Mouse (Mus musculus) megakaryocyte, embryonic 14.5 days (primary cell): ENCODE results near the gene Ptprg.

Source experiments
- FLI1 ChIP-seq: IDR thresholded peaks from 2 replicates; pipeline ENCODE4 v1.6.1; 2012; ENCODE audit warnings: low read length, inconsistent platforms, mixed read lengths
- GATA1 ChIP-seq: IDR thresholded peaks from 3 replicates; pipeline ENCODE4 v1.6.1; 2012; ENCODE audit warnings: mixed read lengths, low read length, inconsistent platforms, borderline replicate concordance

DNA sequence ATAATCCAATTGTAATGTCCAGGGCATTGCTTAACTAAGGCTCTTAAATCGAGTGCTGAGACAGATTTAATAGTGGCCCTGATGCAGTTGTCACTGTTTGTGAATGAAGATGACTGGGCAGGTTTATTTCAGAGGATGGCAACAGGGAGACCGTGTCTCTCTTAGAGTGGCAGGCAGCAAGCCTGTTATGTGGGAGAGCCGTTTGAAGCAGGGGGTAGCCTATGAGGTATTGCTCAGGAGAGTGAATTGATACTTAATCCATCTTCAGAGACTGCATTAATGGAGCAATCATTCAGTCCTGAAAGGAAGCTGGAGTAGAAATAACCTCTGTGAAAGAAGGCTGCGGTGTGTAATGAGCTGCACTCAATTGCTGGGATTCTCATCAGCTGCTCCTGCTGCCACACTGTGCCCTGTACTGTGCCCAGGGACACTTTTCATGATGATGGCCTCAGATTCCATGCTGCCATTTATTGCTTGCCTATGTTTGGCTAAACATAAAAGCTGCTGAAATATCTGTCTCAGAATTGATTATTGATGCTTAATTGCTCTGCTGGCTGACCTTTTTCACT, 526.6 kb downstream of the Ptprg start:
- no peak for TF ChIP-seq GATA1
- TF ChIP-seq FLI1, result no peak
